Mouse (Mus musculus) 3134 (cell line): ENCODE measurements around the gene Ids.
"Not testable (repeated sequence)": the region's sequence is repeated elsewhere in the genome, so short reads cannot be mapped to it uniquely, and the experiment has no call there.

ENCODE experiments used
- DNase-seq: peaks from one replicate; pipeline ENCODE4 v3.0.0-alpha.2; 2011; ENCODE audit warnings: low spot score; ENCODE audit not compliant: insufficient read length; ENCODE audit errors: extremely low read depth

Ids gene

GRCm38 (mm10) chrX:70364661-70365613 lies at the start of gene Ids:
Gene Ids, minus strand, starts transcription at chrX:70365084.
- DNase-seq: peak; percentile 88

GRCm38 (mm10) chrX:70392636-70393035 lies 27.8 kb upstream of the Ids start:
- DNase-seq: not testable (repeated sequence)

GRCm38 (mm10) chrX:70385962-70386351 lies 21.1 kb upstream of the Ids start:
- DNase-seq: no peak

- peak; percentile 73 for DNase-seq
Observed at GRCm38 (mm10) chrX:70385276-70385961, 20.5 kb upstream of the Ids start, which contains the start of gene 1110012L19Rik. Gene 1110012L19Rik, plus strand, starts transcription at chrX:70385877.

- no peak for DNase-seq
Observed at GRCm38 (mm10) chrX:70384917-70385275, 20.0 kb upstream of the Ids start.

- DNase-seq: not testable (repeated sequence)
Observed at GRCm38 (mm10) chrX:70374469-70375110, 9.7 kb upstream of the Ids start.

GRCm38 (mm10) chrX:70369758-70370157 lies 4.9 kb upstream of the Ids start:
- not testable (repeated sequence) for DNase-seq

GRCm38 (mm10) chrX:70364202-70364601 lies 682 bp downstream of the Ids start:
- DNase-seq: no peak

GRCm38 (mm10) chrX:70363446-70363845 lies 1.4 kb downstream of the Ids start:
- DNase-seq: no peak

- DNase-seq: no peak
Observed at GRCm38 (mm10) chrX:70362985-70363384, 1.9 kb downstream of the Ids start.

GRCm38 (mm10) chrX:70330202-70330843 lies 34.6 kb downstream of the Ids start:
- DNase-seq: peak; percentile 11

- DNase-seq: no peak
Observed at GRCm38 (mm10) chrX:70328530-70329143, 36.2 kb downstream of the Ids start.

- no peak for DNase-seq
Observed at GRCm38 (mm10) chrX:70327656-70328055, 37.2 kb downstream of the Ids start.

GRCm38 (mm10) chrX:70319254-70319653 lies 45.6 kb downstream of the Ids start:
- DNase-seq: no peak

- no peak for DNase-seq
Observed at GRCm38 (mm10) chrX:70314949-70315641, 49.8 kb downstream of the Ids start.
